Mouse (Mus musculus) large intestine, adult 2 months (tissue): ENCODE measurements around the gene Cnga1. TPM values are rescaled to one million over a fixed set of nuclear protein-coding genes. Genes with fewer than 3 reads are reported as not detected.

Experiments used
- DNase-seq: peaks from one replicate; pipeline ENCODE4 v3.0.0-alpha.2; 2012; ENCODE audit warnings: low read depth, low spot score
- WGBS: fragments of 180-500 bp; shearing (Covaris S2); methylation state at CpG from one replicate; pipeline ENCODE4 v1.1.7; 2018; 5-methylcytosine and 5-hydroxymethylcytosine counted together
- polyA plus RNA-seq: library from polyadenylated mRNA; depleted of rRNA; stranded (reverse); fragments of >200 nt; gene quantifications from 2 replicates; pipeline ENCODE4 v1.2.3, GENCODE M21; 2012; rRNA removed

The Cnga1 gene
- polyA plus RNA-seq, 1 experiment, result not detected

DNA sequence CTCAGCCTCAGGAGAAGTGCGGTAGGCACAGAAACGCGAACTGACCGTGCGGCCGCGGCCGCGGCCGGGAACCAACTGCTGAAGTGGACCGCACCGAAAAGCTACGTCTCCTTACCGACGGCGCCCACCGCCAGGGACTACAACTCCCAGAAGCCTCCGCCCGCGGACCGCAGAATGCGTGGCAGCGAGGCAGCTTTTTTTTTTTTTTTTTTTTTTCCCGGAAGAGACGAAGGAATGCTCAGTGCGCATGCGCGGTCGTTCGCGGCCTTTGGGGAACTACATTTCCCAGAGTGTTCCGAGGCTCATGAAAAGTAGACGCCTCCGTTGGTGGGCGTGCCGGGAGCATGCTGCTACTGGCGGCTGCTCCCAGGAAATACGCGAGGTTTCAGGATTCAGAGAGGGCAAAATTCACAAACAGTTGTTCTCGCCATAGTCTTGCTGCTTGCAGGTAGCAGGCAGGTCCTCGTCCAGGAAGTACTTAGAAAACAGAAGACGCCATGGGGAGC lies 84.5 kb downstream of the Cnga1 start, which contains the start of gene Nfxl1:
Gene Nfxl1, minus strand, starts transcription at position 141 of the 506 bp plus-strand sequence.
- peak; percentile 99 for DNase-seq
- WGBS, result under 1% methylated on average over 42 of the region's 42 CpGs

DNA sequence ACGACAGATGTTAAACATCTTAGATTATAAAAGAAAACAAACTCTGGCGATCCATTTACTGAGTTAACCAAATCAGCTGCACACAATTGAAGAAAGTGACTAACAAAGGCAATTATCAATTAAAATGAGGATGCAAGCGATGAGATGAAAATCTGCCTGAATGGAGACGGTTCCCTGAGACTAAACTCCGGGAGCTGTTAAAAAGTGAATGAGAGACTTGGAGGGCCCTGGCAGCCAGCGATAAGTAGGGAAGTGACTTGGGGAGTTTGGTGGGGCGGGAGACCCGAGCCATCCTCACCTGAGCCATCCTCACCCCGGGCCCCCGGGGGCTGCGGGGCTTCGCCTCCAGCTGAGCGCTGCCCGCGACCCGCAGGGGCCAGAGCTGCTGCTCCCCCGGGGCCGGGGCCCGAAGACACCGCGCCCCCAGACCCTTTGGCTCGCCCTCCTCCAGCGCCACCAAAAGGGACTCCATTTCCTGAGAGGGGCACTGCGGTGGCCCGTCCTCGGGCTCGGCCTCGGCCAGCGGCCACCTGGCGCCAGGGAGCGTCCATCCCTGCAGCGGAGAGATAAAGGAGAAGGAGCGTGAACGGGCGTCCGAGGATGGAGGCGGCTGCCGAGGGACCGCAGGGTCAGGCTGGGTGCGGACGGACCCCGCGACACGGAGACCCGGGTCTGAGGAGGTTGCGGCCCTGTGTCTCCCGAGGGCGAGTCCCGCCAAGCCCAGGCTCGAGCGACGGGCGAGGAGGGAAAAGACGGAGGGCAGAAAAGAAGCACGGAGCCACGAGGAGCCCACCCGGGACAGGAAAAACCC lies 85.2 kb downstream of the Cnga1 start:
- WGBS, result under 1% methylated on average over 57 of the region's 57 CpGs
- no peak for DNase-seq

GRCm38 (mm10) chr5:72556245-72556644 lies 87.8 kb downstream of the Cnga1 start:
- no peak for DNase-seq
- 73% methylated on average over 3 of the region's 3 CpGs for WGBS

Other genes with a start within 250 kb of the Cnga1 start
- not detected in 2 replicates for gene Corin, start 139.8 kb downstream of the Cnga1 start, polyA plus RNA-seq
- 9.1 and 10.9 TPM in 2 replicates for gene Nfxl1, start 84.6 kb downstream of the Cnga1 start, polyA plus RNA-seq
- gene Zar1, start 63.0 kb downstream of the Cnga1 start, polyA plus RNA-seq, result not detected in 2 replicates
- not detected in 2 replicates for gene Gm5868, start 56.7 kb downstream of the Cnga1 start, polyA plus RNA-seq
- gene Nipal1, start 3.5 kb upstream of the Cnga1 start, polyA plus RNA-seq, result 8.1 and 9.7 TPM in 2 replicates
- gene Txk, start 108.5 kb upstream of the Cnga1 start, polyA plus RNA-seq, result 0.77 and 0.82 TPM in 2 replicates
- 7.8 and 8.4 TPM in 2 replicates for gene Tec, start 224.2 kb upstream of the Cnga1 start, polyA plus RNA-seq